Mouse (Mus musculus): ENCODE data around the gene Hoxa3. TPM values are rescaled to one million over a fixed set of nuclear protein-coding genes. Genes with fewer than 3 reads are reported as not detected.

Gene Hoxa3
- polyA plus RNA-seq, 1 experiment from 2014 or later, result 1.2 TPM

DNA sequence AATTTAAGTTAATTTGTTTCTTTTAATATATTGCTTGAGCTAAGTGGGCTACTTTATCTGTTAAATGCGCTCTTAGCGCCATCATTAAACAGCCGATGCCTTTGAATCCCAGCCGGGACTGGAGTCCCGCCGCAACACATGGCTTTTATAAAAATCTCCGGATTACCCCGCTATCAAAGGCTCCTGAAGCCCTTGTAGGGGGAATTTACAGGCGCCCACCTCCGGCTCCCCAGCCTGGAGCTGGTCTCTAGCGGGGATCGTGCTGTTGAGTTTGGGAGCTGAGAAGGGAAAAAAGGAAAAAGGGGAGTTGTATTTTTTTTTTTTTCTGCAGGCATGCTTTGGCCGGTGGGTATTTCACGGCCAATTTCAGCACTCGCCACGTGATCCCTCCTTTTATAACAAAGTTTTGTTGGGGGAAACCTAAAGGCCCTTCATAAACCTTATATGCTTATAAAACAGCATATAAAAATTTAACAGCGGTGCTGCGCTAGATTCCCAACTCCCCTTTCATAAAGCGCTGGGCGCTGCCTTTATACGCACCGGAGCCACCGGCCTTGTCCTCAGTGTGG, 31.4 kb upstream of the Hoxa3 start:
- Histone ChIP-seq H3K27me3 (peaks cover 97% of the 10 kb centered on the region), H3K27ac (no peak overlapping the region), H3K4me2 (replicated peaks) (no peak overlapping the region), H3K4me1 (0 out of 2 replicates have a peak, but pooled peaks cover 3% of the 10 kb centered on the region), H3K36me3 (no peaks in the 10 kb centered on the region), H3K9ac (no peak overlapping the region), H3K4me3 (no peak overlapping the region), H3K9me3 (no peaks in the 10 kb centered on the region)
- no peak for ATAC-seq (ENCODE audit: insufficient number of reproducible peaks, insufficient read depth, low FRiP score, low TSS enrichment)
- under 1% methylated on average over 23 of the region's 23 CpGs for WGBS

DNA sequence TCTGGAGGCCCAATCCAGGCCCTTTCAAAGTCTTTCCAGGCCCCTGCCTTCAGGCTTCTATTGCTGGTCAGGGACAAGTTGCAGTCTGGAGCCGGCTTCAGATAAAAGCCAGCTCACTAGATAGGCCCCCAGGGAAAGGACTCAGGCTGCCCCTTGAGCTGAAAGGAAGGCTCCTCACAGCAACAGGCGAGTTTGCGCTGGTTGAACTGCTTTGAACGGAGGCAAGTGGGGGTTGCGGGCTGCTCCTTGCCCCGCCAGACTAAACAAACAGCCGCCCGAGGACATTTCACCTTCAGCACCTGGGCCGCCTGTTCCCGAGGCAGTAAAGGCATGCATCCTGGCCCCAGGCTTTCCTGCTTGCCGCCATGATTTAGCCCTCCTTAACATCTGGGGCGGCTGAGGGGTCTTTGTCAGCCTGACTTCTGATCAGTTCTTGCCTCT, 30.6 kb upstream of the Hoxa3 start:
- H3K27ac ChIP-seq, result no peak overlapping the region
- no peak for ATAC-seq (ENCODE audit: insufficient number of reproducible peaks, insufficient read depth, low FRiP score, low TSS enrichment)

DNA sequence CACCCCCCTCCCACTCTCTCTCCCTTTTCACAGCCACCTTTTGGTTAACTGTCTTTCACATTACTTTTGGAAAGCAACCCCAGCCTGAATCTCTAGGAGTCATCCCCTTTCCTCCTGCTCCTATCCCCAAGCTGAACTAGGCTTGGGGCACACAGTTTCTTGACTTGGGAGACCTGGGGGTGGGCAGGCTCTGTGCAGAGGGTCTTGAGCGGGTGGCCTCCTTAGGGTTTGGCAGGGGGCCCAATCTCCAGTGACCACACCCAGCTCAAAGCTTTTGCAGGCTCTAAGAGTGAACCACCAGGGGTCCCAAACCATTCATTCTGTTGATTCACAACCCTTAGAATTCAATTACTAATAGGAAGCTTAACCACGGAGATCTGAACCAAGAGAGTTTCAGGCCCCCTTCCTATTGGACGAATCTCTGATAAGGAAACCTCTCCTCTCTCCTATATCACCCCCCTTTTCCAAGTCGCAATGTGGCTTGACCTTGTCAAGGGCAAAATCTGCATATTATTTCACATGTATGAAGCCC, 29.7 kb upstream of the Hoxa3 start:
- ATAC-seq (ENCODE audit: insufficient number of reproducible peaks, insufficient read depth, low FRiP score, low TSS enrichment), result no peak
- Histone ChIP-seq H3K36me3 (no peaks in the 10 kb centered on the region), H3K4me3 (no peak overlapping the region), H3K27me3 (peaks cover 92% of the 10 kb centered on the region), H3K9me3 (no peaks in the 10 kb centered on the region), H3K27ac (no peak overlapping the region), H3K4me2 (replicated peaks) (no peak overlapping the region), H3K4me1 (0 out of 2 replicates have a peak, but pooled peaks cover 3% of the 10 kb centered on the region), H3K9ac (no peak overlapping the region)
- WGBS, result 5% methylated on average over 4 of the region's 4 CpGs

More for the DNA sequence above, 30.6 kb upstream of the Hoxa3 start:
- H3K9me3 ChIP-seq, result no peaks in the 10 kb centered on the region
- peaks cover 94% of the 10 kb centered on the region for H3K27me3 ChIP-seq
- H3K4me2 ChIP-seq (replicated peaks), result no peak overlapping the region
- H3K4me1 ChIP-seq, result 0 out of 2 replicates have a peak, but pooled peaks cover 3% of the 10 kb centered on the region
- H3K9ac ChIP-seq, result no peak overlapping the region
- H3K36me3 ChIP-seq, result no peaks in the 10 kb centered on the region
- WGBS, result under 1% methylated on average over 12 of the region's 12 CpGs
- H3K4me3 ChIP-seq, result no peak overlapping the region

DNA sequence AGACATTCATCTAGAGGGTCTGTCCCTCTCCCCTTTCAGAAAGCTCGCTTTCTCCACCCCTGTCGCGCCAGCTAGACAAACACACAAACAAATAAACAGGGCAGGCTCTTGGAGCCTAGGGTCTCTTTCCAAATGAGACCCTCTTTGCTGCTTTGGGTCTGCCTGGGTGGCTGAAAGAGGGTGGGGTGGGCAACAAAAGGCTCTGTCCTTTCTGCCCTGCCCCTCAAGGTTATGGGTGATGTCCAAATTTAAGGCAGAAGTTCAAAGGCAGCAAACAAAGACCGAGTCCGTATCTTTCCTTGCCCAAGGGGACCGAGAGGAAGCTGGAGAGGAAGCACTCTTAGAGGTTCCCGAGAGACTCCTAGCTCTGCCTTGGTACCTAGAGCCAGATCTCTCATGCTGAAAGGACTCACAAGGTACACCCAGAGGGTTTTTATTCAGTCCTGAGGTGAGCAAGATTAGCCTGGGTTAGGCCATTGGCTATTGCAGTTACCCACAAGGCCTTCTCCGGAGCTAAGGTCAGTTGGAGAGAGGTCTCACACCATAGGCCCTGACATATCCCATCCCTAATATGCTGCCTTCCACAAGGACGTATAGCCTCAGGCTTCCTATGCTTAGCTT, 28.0 kb upstream of the Hoxa3 start:
- Histone ChIP-seq H3K27me3 (peaks cover 94% of the 10 kb centered on the region), H3K27ac (no peak overlapping the region), H3K9me3 (no peaks in the 10 kb centered on the region), H3K9ac (no peak overlapping the region), H3K4me3 (no peak overlapping the region), H3K4me2 (replicated peaks) (no peak overlapping the region), H3K4me1 (0 out of 2 replicates have a peak, but pooled peaks cover 3% of the 10 kb centered on the region), H3K36me3 (no peaks in the 10 kb centered on the region)
- no peak for ATAC-seq (ENCODE audit: insufficient number of reproducible peaks, insufficient read depth, low FRiP score, low TSS enrichment)
- 4% methylated on average over 9 of the region's 9 CpGs for WGBS

DNA sequence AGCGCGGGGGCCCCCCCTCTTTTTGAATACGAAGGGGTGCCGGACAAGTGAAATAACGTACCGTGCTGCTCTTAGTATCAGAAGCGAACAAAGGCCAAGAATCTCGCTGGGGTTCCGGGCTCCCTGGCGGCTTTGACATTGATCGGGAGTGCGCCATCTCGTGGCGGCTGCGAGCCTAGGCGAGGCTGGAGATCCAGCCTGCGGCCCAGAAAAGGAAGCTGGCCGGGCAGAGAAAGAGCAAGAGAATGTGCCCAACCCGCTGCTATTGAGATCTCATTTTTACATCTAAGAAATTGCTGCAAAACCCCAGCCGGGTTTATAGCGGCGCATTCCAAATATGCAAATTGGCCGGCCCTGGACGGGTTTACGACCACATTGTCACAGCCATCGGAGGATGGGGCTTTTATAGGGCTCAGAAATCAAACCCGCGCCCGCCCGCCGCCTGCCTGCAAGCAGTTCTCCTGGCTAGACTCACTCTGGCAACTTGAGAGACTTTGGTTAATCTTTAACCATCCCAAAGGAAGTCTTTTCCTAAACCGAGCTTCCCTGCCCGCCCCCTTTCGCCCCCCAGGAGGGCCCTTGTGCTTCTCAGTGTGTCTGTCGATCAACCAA, 27.4 kb upstream of the Hoxa3 start, which contains the start of gene Hoxa10:
TSS of gene Hoxa10 (minus strand) at position 466 of the 612 bp plus-strand sequence.
- Histone ChIP-seq H3K4me3 (no peak within 1 kb of the TSS), H3K9me3 (no peaks in the 10 kb centered on the region), H3K27ac (no peak within 1 kb of the TSS), H3K4me2 (replicated peaks) (0 out of 2 replicates have a peak within 1 kb of the TSS, but pooled peaks have one; percentile 8), H3K36me3 (no peaks in the 10 kb centered on the region), H3K4me1 (0 out of 2 replicates have a peak, but pooled peaks cover 3% of the 10 kb centered on the region), H3K9ac (no peak within 1 kb of the TSS), H3K27me3 (peaks cover 94% of the 10 kb centered on the region)
- no peak for ATAC-seq (ENCODE audit: insufficient number of reproducible peaks, insufficient read depth, low FRiP score, low TSS enrichment)
- 2% methylated on average over 35 of the region's 35 CpGs for WGBS

DNA sequence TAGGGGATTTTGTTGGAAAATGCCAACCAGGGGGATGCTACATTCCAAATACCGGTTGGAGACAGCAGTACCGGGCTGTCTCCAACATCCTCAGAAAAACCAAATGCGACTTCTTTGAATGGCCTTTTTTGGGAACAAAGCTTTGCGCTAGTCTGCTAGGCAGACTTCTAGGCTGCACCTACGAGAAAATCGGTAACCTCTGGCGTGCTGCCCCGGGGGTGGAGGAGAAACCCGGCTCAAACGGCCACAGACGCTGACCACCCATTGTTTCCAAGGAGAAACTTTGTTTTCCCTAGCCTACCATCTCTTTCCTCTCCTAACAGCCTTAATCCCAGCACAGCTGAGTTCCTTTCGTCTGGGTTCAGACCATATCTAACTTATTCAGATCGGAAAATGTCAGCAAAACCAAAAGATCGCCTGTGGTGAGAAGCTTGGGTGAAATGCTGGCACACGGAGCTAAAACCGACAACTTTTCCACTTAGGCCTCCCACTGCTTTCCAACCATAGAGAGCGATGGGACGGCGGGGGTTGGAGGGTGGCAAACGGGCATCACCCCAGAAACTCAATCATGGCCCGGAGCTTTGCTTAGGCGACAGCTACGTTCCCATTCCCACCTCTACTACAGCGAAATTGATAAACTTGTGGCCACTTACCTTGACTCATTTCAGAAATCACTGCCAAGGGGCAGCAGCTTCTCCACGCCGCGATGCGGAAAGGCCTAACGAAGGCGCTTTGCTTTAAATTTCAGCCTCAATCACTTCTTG, 26.7 kb upstream of the Hoxa3 start:
- H3K4me2 ChIP-seq (replicated peaks), result 0 out of 2 replicates have a peak overlapping the region, but pooled peaks have one; percentile 8
- no peaks in the 10 kb centered on the region for H3K4me1 ChIP-seq
- peaks cover 94% of the 10 kb centered on the region for H3K27me3 ChIP-seq
- no peaks in the 10 kb centered on the region for H3K36me3 ChIP-seq
- no peak overlapping the region for H3K27ac ChIP-seq
- ATAC-seq (ENCODE audit: insufficient number of reproducible peaks, insufficient read depth, low FRiP score, low TSS enrichment), result no peak
- no peak overlapping the region for H3K9ac ChIP-seq
- WGBS, result 1% methylated on average over 30 of the region's 30 CpGs
- H3K4me3 ChIP-seq, result no peak overlapping the region
- H3K9me3 ChIP-seq, result no peaks in the 10 kb centered on the region

DNA sequence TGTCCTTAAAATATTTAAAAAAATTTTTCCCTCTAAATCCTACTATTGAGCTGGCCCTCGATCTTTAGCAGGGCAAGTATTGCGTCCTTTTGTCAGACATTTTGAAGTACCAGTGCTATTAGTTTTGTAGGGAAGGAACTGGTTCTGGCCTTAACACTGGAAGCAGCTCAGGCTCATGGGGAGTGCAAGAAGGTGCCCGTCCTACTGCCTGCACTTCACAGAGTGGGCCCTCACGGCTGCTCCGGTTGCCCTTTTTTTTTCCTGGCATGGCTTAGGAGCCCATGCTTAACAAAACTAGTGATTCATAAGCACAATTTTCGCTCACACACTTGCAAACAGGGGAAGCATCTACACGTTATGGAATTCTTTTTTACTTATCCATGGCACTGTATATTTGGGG, 25.8 kb upstream of the Hoxa3 start:
- H3K9ac ChIP-seq, result no peak overlapping the region
- H3K27me3 ChIP-seq, result peaks cover 95% of the 10 kb centered on the region
- no peak overlapping the region for H3K4me2 ChIP-seq (replicated peaks)
- no peaks in the 10 kb centered on the region for H3K9me3 ChIP-seq
- ATAC-seq (ENCODE audit: insufficient number of reproducible peaks, insufficient read depth, low FRiP score, low TSS enrichment), result no peak
- no peaks in the 10 kb centered on the region for H3K4me1 ChIP-seq
- H3K27ac ChIP-seq, result no peak overlapping the region
- H3K4me3 ChIP-seq, result no peak overlapping the region
- no peaks in the 10 kb centered on the region for H3K36me3 ChIP-seq
- 2% methylated on average over 7 of the region's 7 CpGs for WGBS

DNA sequence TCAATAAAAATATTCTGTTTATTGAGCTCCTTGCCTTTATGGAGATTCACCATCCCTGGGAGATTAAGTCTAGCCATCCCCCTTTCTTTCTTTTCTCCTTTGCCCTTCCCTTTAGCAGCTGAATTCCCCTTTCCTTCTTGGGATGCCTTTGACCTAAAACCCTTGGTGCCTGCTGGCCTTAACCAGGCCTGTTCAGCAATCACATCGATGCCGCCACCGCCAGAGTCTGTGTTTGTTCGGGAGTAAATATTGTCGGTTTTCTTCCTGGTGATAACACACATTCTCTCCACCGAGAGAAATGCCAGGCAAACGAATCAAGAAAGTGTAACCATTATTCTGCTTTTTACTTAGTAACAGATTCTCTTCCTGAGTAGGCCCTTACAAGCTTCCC, 25.0 kb upstream of the Hoxa3 start:
- ATAC-seq (ENCODE audit: insufficient number of reproducible peaks, insufficient read depth, low FRiP score, low TSS enrichment), result no peak
- Histone ChIP-seq H3K27me3 (peaks cover 95% of the 10 kb centered on the region), H3K27ac (no peak overlapping the region), H3K9ac (no peak overlapping the region), H3K4me3 (no peak overlapping the region), H3K9me3 (no peaks in the 10 kb centered on the region), H3K4me2 (replicated peaks) (no peak overlapping the region), H3K4me1 (no peaks in the 10 kb centered on the region), H3K36me3 (no peaks in the 10 kb centered on the region)
- 1% methylated on average over 7 of the region's 7 CpGs for WGBS

DNA sequence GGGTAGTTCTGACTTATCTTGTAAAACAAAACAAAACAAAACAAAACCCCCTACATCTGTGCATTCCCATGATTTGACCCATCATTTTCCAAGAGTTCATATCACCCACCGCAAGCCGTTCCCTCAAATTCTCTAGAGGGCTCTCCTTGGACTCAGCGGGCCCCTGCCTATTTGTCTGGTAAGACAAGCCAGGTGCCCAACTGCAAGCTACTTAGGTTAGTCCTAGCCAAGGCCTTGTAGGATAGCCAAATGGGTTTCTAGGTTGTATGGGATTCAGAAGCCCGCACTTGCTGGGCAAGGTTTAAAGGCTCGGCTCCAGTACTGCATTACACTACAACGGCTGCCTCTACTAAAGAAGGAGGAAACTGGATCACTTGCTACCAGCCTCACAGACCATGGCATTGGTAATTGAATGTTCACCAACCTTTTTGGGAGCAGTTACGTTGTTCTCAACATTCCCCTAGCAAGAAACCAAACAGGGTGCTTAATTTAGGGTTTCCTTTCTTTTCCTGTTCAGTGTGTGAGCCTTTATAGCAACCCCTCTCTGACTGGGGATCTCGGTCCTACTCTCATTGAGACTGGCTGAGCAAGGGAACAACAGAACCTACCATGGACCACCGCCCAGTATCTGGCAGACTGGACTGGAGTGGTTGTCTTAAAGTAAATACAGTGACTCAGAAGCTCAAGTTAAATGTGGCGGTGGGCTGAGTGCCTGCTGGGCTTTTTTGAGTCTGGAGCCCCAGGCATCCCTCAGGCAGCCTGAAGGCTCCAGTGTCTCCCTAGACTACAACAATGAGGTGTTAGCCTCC, 24.4 kb upstream of the Hoxa3 start:
- Histone ChIP-seq H3K4me3 (no peak overlapping the region), H3K4me1 (no peaks in the 10 kb centered on the region), H3K9ac (no peak overlapping the region), H3K36me3 (no peaks in the 10 kb centered on the region), H3K27me3 (peaks cover 95% of the 10 kb centered on the region), H3K9me3 (no peaks in the 10 kb centered on the region), H3K4me2 (replicated peaks) (no peak overlapping the region), H3K27ac (no peak overlapping the region)
- ATAC-seq (ENCODE audit: insufficient number of reproducible peaks, insufficient read depth, low FRiP score, low TSS enrichment), result no peak
- WGBS, result 8% methylated on average over 10 of the region's 10 CpGs

DNA sequence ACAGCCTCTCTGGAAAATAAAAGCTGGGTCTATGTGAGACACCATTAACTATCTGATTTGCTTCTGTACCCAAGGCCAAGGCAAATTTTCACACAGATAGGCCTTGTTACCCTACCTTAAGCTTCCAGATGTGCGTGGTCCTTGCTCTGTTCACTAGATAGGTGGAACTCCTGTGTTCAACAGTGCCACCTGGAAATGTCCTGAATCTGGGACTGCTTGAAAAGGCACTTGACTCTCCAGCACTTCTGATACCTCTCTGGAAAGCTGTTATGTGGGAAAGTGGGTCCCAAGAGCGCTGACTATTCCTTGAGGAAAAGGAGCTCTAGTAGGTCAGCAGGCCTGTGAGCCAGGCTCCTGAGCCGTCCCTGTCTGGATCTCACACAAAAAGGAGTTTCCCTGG, 23.7 kb upstream of the Hoxa3 start:
- ATAC-seq (ENCODE audit: insufficient number of reproducible peaks, insufficient read depth, low FRiP score, low TSS enrichment), result no peak
- WGBS, result 7% methylated on average over 3 of the region's 3 CpGs
- Histone ChIP-seq H3K4me3 (no peak overlapping the region), H3K4me2 (replicated peaks) (no peak overlapping the region), H3K27me3 (peaks cover 95% of the 10 kb centered on the region), H3K9ac (no peak overlapping the region), H3K27ac (no peak overlapping the region), H3K9me3 (no peaks in the 10 kb centered on the region), H3K4me1 (no peaks in the 10 kb centered on the region), H3K36me3 (no peaks in the 10 kb centered on the region)

DNA sequence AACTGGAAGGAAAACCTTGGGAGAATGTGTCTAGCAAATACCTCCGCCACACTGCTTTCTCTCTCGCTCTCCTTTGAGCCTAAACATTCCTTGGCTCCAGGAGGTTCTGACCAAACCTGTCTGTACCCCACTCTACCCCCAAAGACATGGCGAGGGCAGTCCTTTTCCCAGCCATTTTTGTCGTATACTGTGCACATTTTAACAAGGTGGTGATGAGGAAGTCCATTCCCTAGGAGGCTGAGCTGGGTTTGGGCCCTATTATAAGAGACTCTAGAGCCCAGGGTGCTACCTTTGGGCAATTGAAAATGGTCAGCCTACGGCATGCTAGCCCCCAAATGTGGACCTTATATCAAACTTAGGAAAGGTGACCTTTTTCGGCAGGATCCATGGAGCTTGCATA, 22.7 kb upstream of the Hoxa3 start:
- no peaks in the 10 kb centered on the region for H3K36me3 ChIP-seq
- no peak overlapping the region for H3K4me3 ChIP-seq
- H3K9me3 ChIP-seq, result no peaks in the 10 kb centered on the region
- no peaks in the 10 kb centered on the region for H3K4me1 ChIP-seq
- H3K27ac ChIP-seq, result no peak overlapping the region
- no peak for ATAC-seq (ENCODE audit: insufficient number of reproducible peaks, insufficient read depth, low FRiP score, low TSS enrichment)
- no peak overlapping the region for H3K4me2 ChIP-seq (replicated peaks)
- no peak overlapping the region for H3K9ac ChIP-seq
- peaks cover 91% of the 10 kb centered on the region for H3K27me3 ChIP-seq
- WGBS, result 11% methylated on average over 6 of the region's 6 CpGs
